Mouse (Mus musculus) cerebellum, adult 2 months (tissue): ENCODE results near the gene Kazn. TPM values are rescaled to one million over a fixed set of nuclear protein-coding genes. Genes with fewer than 3 reads are reported as not detected.

Source experiments
- DNase-seq, 2 experiments: peaks; one replicate each; pipeline ENCODE4 v3.0.0; 2021
- H3K27ac ChIP-seq: fragments of 200-500 bp; 2 replicates; pipeline ENCODE4 v1.5.1; 2012; ENCODE audit warnings: low read length, control low read depth, inconsistent platforms; ENCODE audit not compliant: insufficient read depth
- H3K27me3 ChIP-seq: fragments of 200-500 bp; 2 replicates; pipeline ENCODE4 v1.6.1; 2012; ENCODE audit warnings: inconsistent platforms, mild to moderate bottlenecking, low read length, moderate library complexity; ENCODE audit not compliant: control insufficient read depth, insufficient read depth
- H3K4me1 ChIP-seq: fragments of 200-500 bp; 2 replicates; pipeline ENCODE4 v1.6.1; 2011; ENCODE audit warnings: low read length; ENCODE audit not compliant: control insufficient read depth, insufficient read depth
- H3K4me3 ChIP-seq: fragments of 200-500 bp; replicated peaks from 2 replicates; pipeline ENCODE3; 2011; ENCODE audit warnings: mild to moderate bottlenecking, low read depth, low read length, control low read depth; ENCODE audit not compliant: insufficient read depth
- CTCF ChIP-seq: fragments of 200-500 bp; IDR thresholded peaks from 2 replicates; pipeline ENCODE4 v1.5.1; 2011; ENCODE audit warnings: low read depth, mild to moderate bottlenecking, control low read depth, low read length, moderate library complexity, borderline replicate concordance; ENCODE audit not compliant: insufficient read depth
- POLR2A ChIP-seq: fragments of 200-500 bp; IDR thresholded peaks from 2 replicates; pipeline ENCODE4 v1.6.1; 2011; ENCODE audit warnings: low read length, control low read depth, borderline replicate concordance; ENCODE audit not compliant: insufficient read depth
- WGBS: fragments of 180-500 bp; shearing (Covaris S2); methylation state at CpG from one replicate; pipeline ENCODE4 v1.1.7; 2018; 5-methylcytosine and 5-hydroxymethylcytosine counted together
- polyA plus RNA-seq: library from polyadenylated mRNA; depleted of rRNA; stranded (reverse); fragments of >200 nt; gene quantifications from 2 replicates; pipeline ENCODE4 v1.2.3, GENCODE M21; 2012

The Kazn gene
- polyA plus RNA-seq, 1 experiment: 75.7 TPM

GRCm38 (mm10) chr4:142088409-142088808, 150.8 kb downstream of the Kazn start:
- Histone ChIP-seq H3K4me3 (no peak overlapping the region), H3K27ac (peak overlapping the region; percentile 72), H3K27me3 (no peaks in the 10 kb centered on the region), H3K4me1 (peaks cover 32% of the 10 kb centered on the region)
- TF ChIP-seq POLR2A: no peak
- no peak for TF ChIP-seq CTCF
- 22% methylated on average over 4 of the region's 4 CpGs for WGBS
- peak; percentile 62 to 73 for DNase-seq

- DNase-seq: no peak
- 45% methylated on average over 20 of the region's 20 CpGs for WGBS
- Histone ChIP-seq H3K4me1 (peaks cover 46% of the 10 kb centered on the region), H3K27ac (peak overlapping the region; percentile 92; the same call in 1 of the 2 replicates), H3K4me3 (peak overlapping the region; percentile 55), H3K27me3 (no peaks in the 10 kb centered on the region)
- TF ChIP-seq POLR2A (no peak), CTCF (no peak)
Observed at GRCm38 (mm10) chr4:142084936-142085563, 154.2 kb downstream of the Kazn start.

GRCm38 (mm10) chr4:142084131-142084899, 154.9 kb downstream of the Kazn start, which contains the start of gene Tmem51:
Tmem51 (minus strand) TSS chr4:142084304.
- Histone ChIP-seq H3K27ac (peak within 1 kb of the TSS; percentile 92), H3K4me3 (peak within 1 kb of the TSS; percentile 55), H3K27me3 (no peaks in the 10 kb centered on the region), H3K4me1 (peaks cover 47% of the 10 kb centered on the region)
- TF ChIP-seq POLR2A (peak; percentile 21; the same call in 1 of the 2 replicates), CTCF (no peak)
- under 1% methylated on average over 52 of the region's 52 CpGs for WGBS
- peak; percentile 73 to 78 for DNase-seq

- peak overlapping the region; percentile 92 for H3K27ac ChIP-seq
- DNase-seq: peak; percentile 85 to 86
- 1% methylated on average over 27 of the region's 29 CpGs for WGBS
Observed at GRCm38 (mm10) chr4:142083762-142084130, 155.5 kb downstream of the Kazn start.

GRCm38 (mm10) chr4:142083193-142083592, 156.0 kb downstream of the Kazn start:
- 40% methylated on average over 6 of the region's 6 CpGs for WGBS
- peak overlapping the region; percentile 55 for H3K4me3 ChIP-seq
- H3K27ac ChIP-seq: peak overlapping the region; percentile 76
- no peak for TF ChIP-seq CTCF
- no peak for TF ChIP-seq POLR2A
- peaks cover 41% of the 10 kb centered on the region for H3K4me1 ChIP-seq
- DNase-seq: no peak
- no peaks in the 10 kb centered on the region for H3K27me3 ChIP-seq

More at GRCm38 (mm10) chr4:142083762-142084130, 155.5 kb downstream of the Kazn start:
- H3K4me3 ChIP-seq: peak overlapping the region; percentile 55
- H3K4me1 ChIP-seq: peaks cover 45% of the 10 kb centered on the region
- H3K27me3 ChIP-seq: no peaks in the 10 kb centered on the region
- no peak for TF ChIP-seq POLR2A
- peak; percentile 53; the same call in 1 of the 2 replicates for TF ChIP-seq CTCF

- Histone ChIP-seq H3K4me3 (peak overlapping the region; percentile 49), H3K27me3 (no peaks in the 10 kb centered on the region), H3K27ac (peak overlapping the region; percentile 87), H3K4me1 (peaks cover 42% of the 10 kb centered on the region)
- TF ChIP-seq POLR2A: no peak
- 33% methylated on average over 4 of the region's 4 CpGs for WGBS
- peak in 1 of 2 experiments; percentile 40 for DNase-seq
Observed at GRCm38 (mm10) chr4:142082703-142083102, 156.5 kb downstream of the Kazn start.

- no peak for TF ChIP-seq POLR2A
- no peak for TF ChIP-seq CTCF
- Histone ChIP-seq H3K27me3 (no peaks in the 10 kb centered on the region), H3K27ac (peak overlapping the region; percentile 87), H3K4me1 (peaks cover 44% of the 10 kb centered on the region), H3K4me3 (peak overlapping the region; percentile 39)
- no peak for DNase-seq
- 30% methylated on average over 13 of the region's 13 CpGs for WGBS
Observed at GRCm38 (mm10) chr4:142081631-142082283, 157.4 kb downstream of the Kazn start.
